Mouse (Mus musculus): ENCODE data around the gene Ccnyl1. TPM values are rescaled to one million over a fixed set of nuclear protein-coding genes. Genes with fewer than 3 reads are reported as not detected.

The Ccnyl1 gene
- polyA plus RNA-seq, 1 experiment from 2014 or later: 8.4 TPM

DNA sequence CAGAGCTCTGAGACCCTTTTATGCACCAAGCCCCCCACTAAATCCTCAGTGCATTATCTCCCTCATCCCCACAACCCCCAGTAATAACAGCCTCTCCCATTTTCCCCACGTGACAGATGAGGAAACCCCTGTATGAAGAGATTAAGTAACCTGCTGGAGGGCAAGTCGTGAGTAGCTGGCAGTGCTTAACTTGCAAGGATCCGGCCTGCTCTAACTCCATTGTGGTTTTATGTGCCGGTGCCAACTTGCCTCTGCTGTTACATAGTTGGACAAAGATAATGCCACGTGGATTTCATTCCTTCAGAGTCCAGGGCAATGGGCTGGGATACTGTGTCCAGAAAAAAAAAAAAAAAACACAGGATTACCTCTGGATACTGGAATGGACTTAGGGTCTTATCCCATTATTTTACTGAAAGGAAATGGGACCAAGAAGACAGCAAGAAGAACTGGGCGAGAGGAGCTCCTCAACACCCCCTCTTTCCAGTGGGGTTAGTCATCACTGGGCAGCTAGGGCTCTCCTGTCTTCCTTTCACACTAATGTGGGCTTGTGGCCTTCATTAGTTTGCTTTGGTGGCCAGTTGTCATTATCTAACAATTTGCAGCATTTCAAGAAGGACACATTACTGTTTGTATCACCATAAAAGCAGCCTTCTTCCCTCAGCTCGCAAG is 65.8 kb downstream of the Ccnyl1 start:
- no peaks in the 10 kb centered on the region for H3K4me1 ChIP-seq (ENCODE audit: insufficient read depth)
- no peaks in the 10 kb centered on the region for H3K36me3 ChIP-seq (ENCODE audit: insufficient read depth)
- H3K4me2 ChIP-seq: no peak overlapping the region
- no peaks in the 10 kb centered on the region for H3K27me3 ChIP-seq (ENCODE audit: insufficient read depth, low read length)
- H3K9ac ChIP-seq: no peak overlapping the region
- ATAC-seq (ENCODE audit: insufficient read depth): no peak
- no peaks in the 10 kb centered on the region for H3K9me3 ChIP-seq (ENCODE audit: low read depth, low read length)
- no peak overlapping the region for H3K4me3 ChIP-seq (ENCODE audit: low read depth, low read length)
- DNase-seq: no peak
- 59% methylated on average over 7 of the region's 7 CpGs for WGBS
- no peak for TF ChIP-seq CTCF (IDR thresholded peaks at IDR 0.05; ENCODE audit: low read depth)
- H3K27ac ChIP-seq (ENCODE audit: low read depth): no peak overlapping the region

DNA sequence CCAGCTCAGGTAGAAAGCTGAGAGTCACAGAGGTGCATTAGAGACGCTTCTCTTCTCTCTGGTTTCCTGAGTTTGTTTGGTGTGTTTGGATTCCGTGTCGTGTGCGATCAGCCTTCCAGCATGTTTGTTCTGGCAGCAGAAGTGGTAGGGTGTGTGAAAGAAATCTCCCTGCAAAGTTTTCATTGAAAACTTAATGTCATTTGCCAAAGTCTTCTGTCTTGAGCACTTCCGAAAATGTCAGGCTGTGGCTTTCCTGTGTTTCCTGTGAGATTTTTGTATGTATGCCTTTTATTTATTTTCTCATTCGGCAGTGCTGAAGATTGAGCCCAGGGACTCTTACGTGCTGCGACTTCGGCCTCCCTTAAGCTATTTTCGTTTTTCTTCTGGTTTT is 66.4 kb downstream of the Ccnyl1 start:
- no peaks in the 10 kb centered on the region for H3K4me1 ChIP-seq (ENCODE audit: insufficient read depth)
- no peaks in the 10 kb centered on the region for H3K27me3 ChIP-seq (ENCODE audit: insufficient read depth, low read length)
- WGBS: 36% methylated on average over 10 of the region's 10 CpGs
- no peak for TF ChIP-seq CTCF (IDR thresholded peaks at IDR 0.05; ENCODE audit: low read depth)
- H3K27ac ChIP-seq (ENCODE audit: low read depth): peak overlapping the region; percentile 19; the same call in 1 of the 2 replicates
- no peak for ATAC-seq (ENCODE audit: insufficient read depth)
- no peak overlapping the region for H3K4me3 ChIP-seq (ENCODE audit: low read depth, low read length)
- no peaks in the 10 kb centered on the region for H3K36me3 ChIP-seq (ENCODE audit: insufficient read depth)
- no peak overlapping the region for H3K9ac ChIP-seq
- H3K4me2 ChIP-seq: no peak overlapping the region
- H3K9me3 ChIP-seq (ENCODE audit: low read depth, low read length): no peaks in the 10 kb centered on the region
- no peak for DNase-seq

DNA sequence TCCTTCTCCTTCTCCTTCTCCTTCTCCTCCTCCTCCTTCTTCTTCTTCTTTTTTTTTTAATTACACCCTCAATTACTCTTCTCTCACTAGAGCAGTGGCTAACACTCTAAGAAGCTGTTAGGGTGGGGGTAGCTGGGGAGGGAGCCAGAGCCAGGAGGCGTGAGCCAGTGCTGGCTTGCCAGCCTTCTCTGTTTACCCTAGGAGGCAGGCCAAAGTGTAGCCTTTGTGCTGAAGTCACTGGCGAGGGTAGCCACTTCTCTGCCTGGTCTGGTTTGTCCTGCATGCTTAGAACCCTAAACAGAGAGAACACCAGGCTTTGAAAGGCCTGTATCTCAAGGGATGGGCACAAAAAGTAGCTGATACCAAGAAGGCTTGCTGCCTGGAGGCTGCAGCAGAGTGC is 67.0 kb downstream of the Ccnyl1 start:
- no peaks in the 10 kb centered on the region for H3K4me1 ChIP-seq (ENCODE audit: insufficient read depth)
- H3K9ac ChIP-seq: no peak overlapping the region
- H3K4me2 ChIP-seq: no peak overlapping the region
- no peak for TF ChIP-seq CTCF (IDR thresholded peaks at IDR 0.05; ENCODE audit: low read depth)
- ATAC-seq (ENCODE audit: insufficient read depth) (peak; percentile 75; the same call in 1 of the 2 replicates), DNase-seq (peak; percentile 26)
- no peaks in the 10 kb centered on the region for H3K9me3 ChIP-seq (ENCODE audit: low read depth, low read length)
- no peak overlapping the region for H3K4me3 ChIP-seq (ENCODE audit: low read depth, low read length)
- H3K36me3 ChIP-seq (ENCODE audit: insufficient read depth): no peaks in the 10 kb centered on the region
- WGBS: 17% methylated on average over 2 of the region's 2 CpGs
- H3K27me3 ChIP-seq (ENCODE audit: insufficient read depth, low read length): no peaks in the 10 kb centered on the region
- no peak overlapping the region for H3K27ac ChIP-seq (ENCODE audit: low read depth)

DNA sequence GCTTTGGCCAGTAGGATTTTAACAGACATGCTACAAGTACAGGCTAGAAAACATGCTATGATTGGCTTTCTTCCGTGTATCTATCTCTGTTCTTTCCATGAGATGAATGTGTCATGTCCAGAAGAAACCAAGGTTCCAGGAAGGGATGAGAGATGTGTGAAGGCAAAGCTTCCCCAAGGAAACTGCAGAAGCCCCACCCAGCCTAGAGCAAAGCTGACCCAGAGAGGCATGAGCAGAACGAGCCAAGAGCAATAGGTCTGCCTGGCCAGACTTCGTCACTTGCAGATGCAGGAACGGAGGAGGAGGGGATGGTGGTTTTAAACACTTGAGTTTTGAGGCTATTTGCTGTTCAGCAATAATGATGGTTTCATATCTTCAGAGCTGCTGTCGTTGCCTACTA is 67.5 kb downstream of the Ccnyl1 start:
- no peak overlapping the region for H3K27ac ChIP-seq (ENCODE audit: low read depth)
- 70% methylated on average over 5 of the region's 5 CpGs for WGBS
- no peak for ATAC-seq (ENCODE audit: insufficient read depth)

DNA sequence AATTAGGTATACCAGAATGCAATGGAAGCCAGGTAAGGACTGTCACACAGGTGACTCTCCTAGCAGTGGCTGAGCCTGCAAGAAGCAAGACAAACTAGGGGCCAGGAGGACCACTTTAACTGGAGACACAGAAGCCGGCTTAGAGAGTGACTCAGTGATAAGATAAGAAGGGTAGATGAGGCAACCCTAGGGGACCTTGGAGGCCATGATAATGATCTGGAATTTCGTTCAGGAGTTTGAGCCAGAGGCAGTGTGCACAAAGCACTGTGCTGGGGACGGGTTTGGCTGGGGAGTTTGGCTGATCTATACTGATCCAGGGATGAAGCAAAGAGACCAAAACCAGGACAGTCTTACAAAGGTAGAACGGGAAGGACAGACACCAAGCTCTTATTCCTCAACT is 71.4 kb downstream of the Ccnyl1 start:
- Histone ChIP-seq H3K9ac (no peak overlapping the region), H3K9me3 (ENCODE audit: low read depth, low read length) (no peaks in the 10 kb centered on the region), H3K27ac (ENCODE audit: low read depth) (no peak overlapping the region), H3K36me3 (ENCODE audit: insufficient read depth) (no peaks in the 10 kb centered on the region), H3K27me3 (ENCODE audit: insufficient read depth, low read length) (no peaks in the 10 kb centered on the region), H3K4me1 (ENCODE audit: insufficient read depth) (no peaks in the 10 kb centered on the region), H3K4me2 (no peak overlapping the region), H3K4me3 (ENCODE audit: low read depth, low read length) (no peak overlapping the region)
- TF ChIP-seq CTCF (IDR thresholded peaks at IDR 0.05; ENCODE audit: low read depth): no peak
- 50% methylated on average over 4 of the region's 4 CpGs for whole genome bisulfite sequencing
- DNase-seq (no peak), ATAC-seq (ENCODE audit: insufficient read depth) (no peak)

More for the DNA sequence above, 67.5 kb downstream of the Ccnyl1 start:
- no peak for TF ChIP-seq CTCF (IDR thresholded peaks at IDR 0.05; ENCODE audit: low read depth)
- no peak overlapping the region for H3K4me3 ChIP-seq (ENCODE audit: low read depth, low read length)
- no peak overlapping the region for H3K9ac ChIP-seq
- H3K9me3 ChIP-seq (ENCODE audit: low read depth, low read length): no peaks in the 10 kb centered on the region
- no peaks in the 10 kb centered on the region for H3K36me3 ChIP-seq (ENCODE audit: insufficient read depth)
- no peak for DNase-seq
- H3K27me3 ChIP-seq (ENCODE audit: insufficient read depth, low read length): no peaks in the 10 kb centered on the region
- H3K4me2 ChIP-seq: no peak overlapping the region
- no peaks in the 10 kb centered on the region for H3K4me1 ChIP-seq (ENCODE audit: insufficient read depth)

DNA sequence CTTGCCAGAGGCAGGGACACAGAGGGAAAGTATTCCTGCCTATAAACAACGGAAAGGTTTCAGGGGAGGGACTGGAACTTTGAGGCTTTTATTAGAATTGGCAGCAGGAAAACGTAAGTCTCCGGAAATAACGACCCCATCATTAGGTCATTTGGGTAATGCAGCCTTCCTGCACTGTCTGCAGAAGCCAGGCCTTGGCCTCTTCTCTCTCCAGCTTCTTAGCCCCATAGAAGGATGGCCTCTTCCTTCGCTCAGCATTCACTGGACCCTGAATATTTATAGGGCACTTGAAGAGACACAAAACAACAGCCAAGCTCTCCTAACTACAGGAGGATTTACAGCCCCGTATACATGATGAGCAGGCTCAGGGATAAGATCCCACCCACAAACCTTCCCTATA is 79.9 kb downstream of the Ccnyl1 start:
- Histone ChIP-seq H3K27me3 (ENCODE audit: insufficient read depth, low read length) (no peaks in the 10 kb centered on the region), H3K36me3 (ENCODE audit: insufficient read depth) (no peaks in the 10 kb centered on the region), H3K4me3 (ENCODE audit: low read depth, low read length) (no peak overlapping the region), H3K4me2 (no peak overlapping the region), H3K9ac (no peak overlapping the region), H3K9me3 (ENCODE audit: low read depth, low read length) (no peaks in the 10 kb centered on the region), H3K4me1 (ENCODE audit: insufficient read depth) (peaks cover 6% of the 10 kb centered on the region; the same call in 1 of the 2 replicates), H3K27ac (ENCODE audit: low read depth) (no peak overlapping the region)
- no peak for TF ChIP-seq CTCF (IDR thresholded peaks at IDR 0.05; ENCODE audit: low read depth)
- DNase-seq (peak; percentile 43), ATAC-seq (ENCODE audit: insufficient read depth) (no peak)
- WGBS: 51% methylated on average over 6 of the region's 6 CpGs

DNA sequence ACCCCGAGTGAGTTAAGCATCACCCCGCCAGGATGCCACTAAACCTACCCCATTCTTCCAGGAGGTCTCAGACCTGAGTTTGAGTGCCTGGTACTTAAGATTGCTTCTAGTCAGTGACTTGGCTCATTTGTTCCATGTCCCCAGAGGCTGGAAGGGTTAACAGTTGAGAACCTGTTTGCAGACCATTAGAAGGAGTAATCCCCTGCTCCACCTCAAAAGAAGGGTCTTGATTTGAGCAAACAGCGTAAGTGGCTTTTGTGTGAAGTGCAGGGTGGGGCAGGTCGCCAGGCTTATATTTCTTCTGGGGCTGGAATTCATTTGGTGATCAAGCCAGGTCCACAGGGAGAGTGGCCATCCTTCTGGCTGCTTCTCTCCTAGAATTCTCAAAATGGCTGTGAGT is 83.0 kb downstream of the Ccnyl1 start:
- 61% methylated on average over 4 of the region's 4 CpGs for WGBS
- peak; percentile 80 for ATAC-seq (ENCODE audit: insufficient read depth)
- peak overlapping the region; percentile 36; the same call in 1 of the 2 replicates for H3K27ac ChIP-seq (ENCODE audit: low read depth)

More for the DNA sequence above, 83.0 kb downstream of the Ccnyl1 start:
- Histone ChIP-seq H3K9me3 (ENCODE audit: low read depth, low read length) (no peaks in the 10 kb centered on the region), H3K4me3 (ENCODE audit: low read depth, low read length) (no peak overlapping the region), H3K9ac (no peak overlapping the region), H3K4me1 (ENCODE audit: insufficient read depth) (peaks cover 6% of the 10 kb centered on the region; the same call in 1 of the 2 replicates), H3K36me3 (ENCODE audit: insufficient read depth) (no peaks in the 10 kb centered on the region), H3K27me3 (ENCODE audit: insufficient read depth, low read length) (no peaks in the 10 kb centered on the region), H3K4me2 (no peak overlapping the region)
- 0 out of 2 replicates have a peak, but pooled peaks have one; percentile 0 for TF ChIP-seq CTCF (IDR thresholded peaks at IDR 0.05; ENCODE audit: low read depth)
- peak; percentile 46 for DNase-seq

Other genes starting within 250 kb of the Ccnyl1 start
- 50.0 and 52.3 TPM in 2 replicates for gene Creb1, start 157.8 kb upstream of the Ccnyl1 start, polyA plus RNA-seq (2014; fragmentation: Nextera tagmentation; extraction: Ambion mirVana)
- 17.8 and 20.3 TPM in 2 replicates for gene Mettl21a, start 73.2 kb upstream of the Ccnyl1 start, polyA plus RNA-seq (2014; fragmentation: Nextera tagmentation; extraction: Ambion mirVana)
- 2.0 and 2.6 TPM in 2 replicates for gene Fzd5, start 47.3 kb downstream of the Ccnyl1 start, polyA plus RNA-seq (2014; fragmentation: Nextera tagmentation; extraction: Ambion mirVana)